Mouse (Mus musculus): ENCODE measurements around the gene Atp6v1e1. TPM values are rescaled to one million over a fixed set of nuclear protein-coding genes. Genes with fewer than 3 reads are reported as not detected.

Atp6v1e1 gene
- polyA plus RNA-seq, 1 experiment from 2014 or later = 185 TPM

DNA sequence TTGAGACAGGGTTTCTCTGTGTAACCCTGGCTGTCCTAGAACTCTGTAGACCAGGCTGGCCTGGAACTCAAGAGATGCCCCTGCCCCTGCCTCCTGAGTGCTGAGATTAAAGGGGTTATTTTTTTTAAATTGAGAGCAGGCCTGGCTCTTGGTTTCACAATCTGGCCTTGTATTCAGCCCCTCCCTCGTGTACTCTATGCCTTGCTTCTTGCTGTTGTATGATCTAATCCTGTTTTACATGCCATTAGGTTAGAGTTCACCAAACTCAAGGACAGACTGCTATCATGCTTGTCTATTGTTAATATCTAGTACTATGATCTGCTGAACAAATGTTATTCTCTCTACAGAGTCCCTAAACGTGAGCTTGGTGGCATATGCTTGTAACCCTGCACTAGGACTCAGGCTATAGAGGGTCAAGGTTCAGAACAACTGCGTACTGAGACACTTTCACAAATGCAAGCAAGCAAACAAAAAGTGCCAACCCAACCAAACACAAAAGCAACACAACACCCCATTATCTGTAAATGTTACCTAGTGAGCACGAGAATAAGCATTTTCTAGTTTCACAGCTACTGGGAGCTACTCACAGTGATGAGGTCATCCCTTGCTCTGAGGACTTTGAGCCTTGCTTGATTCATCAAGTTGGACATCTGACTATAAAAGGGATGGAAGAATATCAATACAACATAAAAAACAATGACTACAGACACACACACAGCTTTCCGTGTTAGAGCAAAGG lies 15.4 kb downstream of the Atp6v1e1 start:
- no peak overlapping the region for H3K4me3 ChIP-seq (ENCODE audit: low read depth, low read length)
- no peak overlapping the region for H3K9ac ChIP-seq (ENCODE audit: low read length)
- H3K4me1 ChIP-seq (ENCODE audit: control insufficient read depth, insufficient read depth, low read length) = no peaks in the 10 kb centered on the region
- WGBS = 87% methylated on average over 5 of the region's 5 CpGs
- DNase-seq (ENCODE audit: low spot score) (no peak), ATAC-seq (ENCODE audit: insufficient read depth, low FRiP score, low TSS enrichment) (no peak)
- no peaks in the 10 kb centered on the region for H3K27me3 ChIP-seq (ENCODE audit: control insufficient read depth, insufficient read depth, low read length)
- no peaks in the 10 kb centered on the region for H3K9me3 ChIP-seq (ENCODE audit: control insufficient read depth, low read length)
- no peak overlapping the region for H3K27ac ChIP-seq (ENCODE audit: low read depth, low read length)
- peaks cover 17% of the 10 kb centered on the region for H3K36me3 ChIP-seq (ENCODE audit: control insufficient read depth, insufficient read depth, low read length)
- H3K4me2 ChIP-seq (ENCODE audit: low read depth) = no peak overlapping the region

DNA sequence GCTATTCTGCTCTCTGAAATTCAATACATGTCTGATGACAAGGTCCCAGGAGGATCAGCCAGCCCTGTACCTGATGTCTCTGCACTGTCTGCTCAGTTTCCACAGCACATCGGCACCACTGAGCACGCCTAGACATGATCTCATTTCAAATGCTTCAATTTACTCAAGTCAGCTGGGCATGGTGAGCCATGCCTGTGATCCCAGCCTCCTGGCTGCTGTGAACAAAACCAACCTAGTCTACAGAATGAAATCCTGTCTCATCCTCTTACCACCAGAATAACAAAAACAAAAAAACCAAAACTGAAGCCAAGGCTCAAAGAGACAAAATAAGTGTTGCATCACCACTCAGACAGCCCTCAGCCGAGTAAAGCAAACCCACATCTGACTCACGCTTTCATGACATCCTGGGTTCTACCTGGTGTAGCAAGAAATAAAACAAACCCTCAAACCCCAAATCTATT lies 23.0 kb downstream of the Atp6v1e1 start:
- H3K27ac ChIP-seq (ENCODE audit: low read depth, low read length) = no peak overlapping the region
- H3K4me1 ChIP-seq (ENCODE audit: control insufficient read depth, insufficient read depth, low read length) = no peaks in the 10 kb centered on the region
- H3K9me3 ChIP-seq (ENCODE audit: control insufficient read depth, low read length) = no peaks in the 10 kb centered on the region
- no peak overlapping the region for H3K9ac ChIP-seq (ENCODE audit: low read length)
- no peak overlapping the region for H3K4me3 ChIP-seq (ENCODE audit: low read depth, low read length)
- peaks cover 22% of the 10 kb centered on the region for H3K36me3 ChIP-seq (ENCODE audit: control insufficient read depth, insufficient read depth, low read length)
- no peak for DNase-seq (ENCODE audit: low spot score)
- H3K4me2 ChIP-seq (ENCODE audit: low read depth) = no peak overlapping the region
- 94% methylated on average over 4 of the region's 4 CpGs for WGBS
- H3K27me3 ChIP-seq (ENCODE audit: control insufficient read depth, insufficient read depth, low read length) = no peaks in the 10 kb centered on the region
- no peak for ATAC-seq (ENCODE audit: insufficient read depth, low FRiP score, low TSS enrichment)

DNA sequence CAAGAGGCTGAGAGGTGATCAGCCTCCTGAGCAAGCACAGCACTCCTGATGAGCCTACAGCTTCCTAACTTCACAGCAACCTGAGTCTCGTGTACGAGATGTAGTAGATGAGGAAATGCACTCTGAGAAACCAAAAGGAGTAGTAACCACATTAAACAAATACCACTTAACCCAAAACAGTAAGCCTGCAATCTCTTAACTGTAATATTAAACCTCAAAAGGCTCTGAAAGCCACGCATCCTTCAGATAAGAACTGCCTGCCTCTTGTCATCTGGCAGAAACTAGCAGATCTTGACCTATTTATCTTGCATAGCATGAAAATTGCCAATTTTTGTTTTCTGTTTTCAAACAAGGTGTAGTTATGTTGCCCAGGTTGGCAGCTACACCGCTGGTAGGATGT lies 23.7 kb downstream of the Atp6v1e1 start:
- peaks cover 23% of the 10 kb centered on the region for H3K36me3 ChIP-seq (ENCODE audit: control insufficient read depth, insufficient read depth, low read length)
- H3K27ac ChIP-seq (ENCODE audit: low read depth, low read length) = no peak overlapping the region
- no peak overlapping the region for H3K4me2 ChIP-seq (ENCODE audit: low read depth)
- ATAC-seq (ENCODE audit: insufficient read depth, low FRiP score, low TSS enrichment) = no peak
- H3K9ac ChIP-seq (ENCODE audit: low read length) = no peak overlapping the region
- no peaks in the 10 kb centered on the region for H3K27me3 ChIP-seq (ENCODE audit: control insufficient read depth, insufficient read depth, low read length)
- H3K4me1 ChIP-seq (ENCODE audit: control insufficient read depth, insufficient read depth, low read length) = no peaks in the 10 kb centered on the region
- H3K4me3 ChIP-seq (ENCODE audit: low read depth, low read length) = no peak overlapping the region
- WGBS = 94% methylated on average over 4 of the region's 4 CpGs
- no peaks in the 10 kb centered on the region for H3K9me3 ChIP-seq (ENCODE audit: control insufficient read depth, low read length)
- no peak for DNase-seq (ENCODE audit: low spot score)

DNA sequence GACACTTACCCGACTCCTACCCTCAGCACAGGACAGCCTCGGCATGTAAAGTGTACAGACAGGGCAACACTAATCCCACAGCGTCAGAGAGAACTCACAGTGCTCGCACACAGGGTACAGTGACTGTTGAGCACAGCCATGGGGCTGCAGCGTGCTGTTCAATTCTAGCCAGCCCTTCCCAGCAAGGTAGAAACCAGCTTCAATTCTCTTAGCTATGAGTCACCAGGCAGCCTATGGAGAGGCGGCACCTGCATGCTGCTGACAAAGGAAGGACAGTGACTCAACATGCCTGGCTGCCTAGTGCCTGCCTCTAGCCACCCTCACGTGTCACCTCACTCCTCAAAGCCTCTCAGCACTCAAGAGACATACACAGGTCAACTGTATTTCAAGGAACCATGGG lies 24.6 kb downstream of the Atp6v1e1 start:
- Histone ChIP-seq H3K4me1 (ENCODE audit: control insufficient read depth, insufficient read depth, low read length) (no peaks in the 10 kb centered on the region), H3K27me3 (ENCODE audit: control insufficient read depth, insufficient read depth, low read length) (no peaks in the 10 kb centered on the region), H3K36me3 (ENCODE audit: control insufficient read depth, insufficient read depth, low read length) (peaks cover 27% of the 10 kb centered on the region), H3K9ac (ENCODE audit: low read length) (no peak overlapping the region), H3K4me2 (ENCODE audit: low read depth) (no peak overlapping the region), H3K4me3 (ENCODE audit: low read depth, low read length) (no peak overlapping the region), H3K9me3 (ENCODE audit: control insufficient read depth, low read length) (no peaks in the 10 kb centered on the region), H3K27ac (ENCODE audit: low read depth, low read length) (no peak overlapping the region)
- WGBS = 91% methylated on average over 7 of the region's 7 CpGs
- no peak for ATAC-seq (ENCODE audit: insufficient read depth, low FRiP score, low TSS enrichment)
- no peak for DNase-seq (ENCODE audit: low spot score)

DNA sequence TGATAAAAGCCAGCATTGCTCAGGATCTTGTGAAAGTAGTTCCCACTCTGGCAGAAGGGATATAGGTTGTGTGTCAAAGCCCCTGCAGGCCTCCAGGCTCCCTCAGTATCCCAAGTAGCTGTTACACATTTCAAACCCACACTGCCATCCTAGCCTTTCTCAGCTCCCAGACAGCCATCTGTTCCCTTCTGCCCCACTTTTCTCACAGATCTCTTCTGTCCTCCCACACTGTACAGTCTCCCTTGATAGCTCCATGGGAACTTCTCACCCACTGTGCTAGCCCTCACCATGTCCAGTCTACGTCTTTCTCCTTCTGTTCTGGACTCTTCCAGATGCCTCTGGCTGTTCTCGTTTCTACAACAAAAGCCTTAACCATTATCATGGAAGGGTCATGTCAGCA lies 26.5 kb downstream of the Atp6v1e1 start:
- no peak overlapping the region for H3K27ac ChIP-seq (ENCODE audit: low read depth, low read length)
- ATAC-seq (ENCODE audit: insufficient read depth, low FRiP score, low TSS enrichment) (no peak), DNase-seq (ENCODE audit: low spot score) (no peak)
- no peaks in the 10 kb centered on the region for H3K9me3 ChIP-seq (ENCODE audit: control insufficient read depth, low read length)
- H3K36me3 ChIP-seq (ENCODE audit: control insufficient read depth, insufficient read depth, low read length) = peaks cover 26% of the 10 kb centered on the region
- no peaks in the 10 kb centered on the region for H3K4me1 ChIP-seq (ENCODE audit: control insufficient read depth, insufficient read depth, low read length)
- no peaks in the 10 kb centered on the region for H3K27me3 ChIP-seq (ENCODE audit: control insufficient read depth, insufficient read depth, low read length)
- H3K4me2 ChIP-seq (ENCODE audit: low read depth) = no peak overlapping the region
- H3K9ac ChIP-seq (ENCODE audit: low read length) = no peak overlapping the region
- no peak overlapping the region for H3K4me3 ChIP-seq (ENCODE audit: low read depth, low read length)
- 82% methylated on average over 2 of the region's 2 CpGs for WGBS

DNA sequence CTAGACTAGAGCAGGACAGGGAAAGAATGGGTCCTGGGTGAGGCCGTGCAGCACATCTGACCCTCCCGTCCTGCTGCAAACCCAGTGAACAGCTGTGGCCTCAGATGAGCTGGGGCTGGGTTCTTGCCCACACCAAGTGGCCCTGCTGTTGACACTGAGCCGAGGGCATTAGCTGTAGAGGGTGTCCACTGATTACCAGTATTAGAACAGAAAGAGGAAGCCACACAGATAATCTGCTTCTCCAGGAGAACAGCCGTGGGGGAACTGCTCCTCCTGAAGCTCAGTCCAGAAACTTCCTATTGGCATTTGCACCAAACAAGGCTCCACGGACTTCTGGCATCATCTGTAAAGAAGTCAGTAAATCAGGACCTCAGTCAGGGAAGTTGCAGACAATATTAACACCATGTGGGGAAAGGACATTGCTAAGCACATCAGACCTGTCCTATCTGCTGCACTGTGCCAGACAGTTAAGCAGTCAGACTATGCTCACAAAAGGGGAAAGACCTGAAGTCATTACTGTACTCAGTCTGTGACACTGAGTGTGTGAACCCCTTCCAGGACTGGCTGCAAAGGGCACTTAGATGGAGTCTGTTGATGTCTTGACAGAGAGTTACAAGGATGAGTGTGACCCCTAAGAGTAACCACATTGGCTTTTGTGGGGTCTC lies 27.0 kb downstream of the Atp6v1e1 start:
- no peaks in the 10 kb centered on the region for H3K9me3 ChIP-seq (ENCODE audit: control insufficient read depth, low read length)
- WGBS = 80% methylated on average over 5 of the region's 5 CpGs
- H3K4me3 ChIP-seq (ENCODE audit: low read depth, low read length) = no peak overlapping the region
- DNase-seq (ENCODE audit: low spot score) = no peak
- H3K9ac ChIP-seq (ENCODE audit: low read length) = no peak overlapping the region
- peaks cover 24% of the 10 kb centered on the region for H3K36me3 ChIP-seq (ENCODE audit: control insufficient read depth, insufficient read depth, low read length)
- H3K27ac ChIP-seq (ENCODE audit: low read depth, low read length) = no peak overlapping the region
- H3K4me1 ChIP-seq (ENCODE audit: control insufficient read depth, insufficient read depth, low read length) = peaks cover 2% of the 10 kb centered on the region; the same call in 1 of the 2 replicates
- H3K27me3 ChIP-seq (ENCODE audit: control insufficient read depth, insufficient read depth, low read length) = no peaks in the 10 kb centered on the region
- no peak overlapping the region for H3K4me2 ChIP-seq (ENCODE audit: low read depth)
- ATAC-seq (ENCODE audit: insufficient read depth, low FRiP score, low TSS enrichment) = no peak

DNA sequence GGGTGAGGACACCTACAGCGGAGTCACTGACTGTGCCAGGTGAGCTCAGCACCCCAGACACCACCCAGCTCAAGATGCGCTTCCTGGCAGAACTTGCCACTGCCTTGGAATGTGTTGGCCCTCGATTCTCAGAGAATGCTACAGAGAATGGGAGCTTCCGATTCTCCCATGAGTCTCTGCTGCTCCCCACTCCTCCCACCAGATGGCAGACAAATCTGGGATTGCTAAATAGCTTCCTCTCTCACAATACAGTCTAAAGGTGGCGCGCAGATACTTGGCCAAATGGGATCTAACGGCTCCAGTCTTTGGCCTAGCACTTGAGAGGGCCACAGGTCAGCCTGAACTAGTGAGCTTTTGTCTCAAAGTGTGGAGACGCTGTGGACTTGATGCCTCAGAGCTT lies 29.6 kb downstream of the Atp6v1e1 start:
- H3K27ac ChIP-seq (ENCODE audit: low read depth, low read length) = no peak overlapping the region
- H3K4me1 ChIP-seq (ENCODE audit: control insufficient read depth, insufficient read depth, low read length) = peaks cover 2% of the 10 kb centered on the region; the same call in 1 of the 2 replicates
- no peaks in the 10 kb centered on the region for H3K9me3 ChIP-seq (ENCODE audit: control insufficient read depth, low read length)
- ATAC-seq (ENCODE audit: insufficient read depth, low FRiP score, low TSS enrichment) = no peak
- peaks cover 19% of the 10 kb centered on the region for H3K36me3 ChIP-seq (ENCODE audit: control insufficient read depth, insufficient read depth, low read length)
- WGBS = 83% methylated on average over 8 of the region's 8 CpGs
- H3K9ac ChIP-seq (ENCODE audit: low read length) = no peak overlapping the region
- H3K4me3 ChIP-seq (ENCODE audit: low read depth, low read length) = no peak overlapping the region
- no peaks in the 10 kb centered on the region for H3K27me3 ChIP-seq (ENCODE audit: control insufficient read depth, insufficient read depth, low read length)
- no peak for DNase-seq (ENCODE audit: low spot score)
- H3K4me2 ChIP-seq (ENCODE audit: low read depth) = no peak overlapping the region

DNA sequence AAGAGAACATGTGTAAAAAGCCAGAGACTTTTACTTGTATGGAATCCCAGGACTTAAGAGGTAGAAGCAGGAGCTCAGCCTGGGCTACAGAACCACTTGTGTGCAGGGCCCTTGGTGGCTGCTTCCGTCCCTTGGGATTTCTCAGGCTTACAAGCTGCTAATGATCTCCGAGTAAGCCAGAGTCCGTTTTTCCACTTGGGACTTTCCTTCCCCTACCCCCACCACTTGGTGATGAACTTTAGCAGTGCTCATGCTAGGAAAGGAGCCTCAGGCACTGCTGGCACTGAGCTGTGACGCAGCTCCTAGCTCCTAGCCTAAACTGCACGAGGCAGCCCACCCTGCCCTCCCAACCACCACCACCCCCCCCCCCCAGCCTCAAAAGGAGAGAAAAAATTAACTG lies 31.9 kb downstream of the Atp6v1e1 start:
- WGBS = 72% methylated on average over 5 of the region's 5 CpGs
- ATAC-seq (ENCODE audit: insufficient read depth, low FRiP score, low TSS enrichment) = no peak
- H3K27ac ChIP-seq (ENCODE audit: low read depth, low read length) = no peak overlapping the region

DNA sequence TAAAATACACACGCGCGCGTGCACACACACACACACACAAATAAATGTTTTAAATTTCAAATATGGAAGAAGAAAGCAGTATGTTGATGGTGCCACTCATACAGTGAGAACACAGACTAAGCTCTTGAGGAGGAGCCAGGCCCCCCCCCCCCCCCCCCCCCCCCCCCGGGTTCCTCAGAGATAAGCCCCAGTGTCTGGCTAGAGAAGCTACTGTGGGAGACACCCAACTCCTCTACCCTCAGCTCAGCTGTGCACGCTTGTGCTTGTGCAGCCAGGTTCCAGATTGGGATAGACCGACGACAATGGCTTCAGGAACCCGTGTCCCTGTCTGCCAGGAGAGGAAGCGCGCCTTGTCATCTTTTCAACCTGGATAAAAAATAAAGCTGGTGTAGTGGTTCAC lies 32.4 kb downstream of the Atp6v1e1 start:
- Histone ChIP-seq H3K36me3 (ENCODE audit: control insufficient read depth, insufficient read depth, low read length) (peaks cover 6% of the 10 kb centered on the region), H3K9ac (ENCODE audit: low read length) (no peak overlapping the region), H3K4me1 (ENCODE audit: control insufficient read depth, insufficient read depth, low read length) (peaks cover 2% of the 10 kb centered on the region), H3K4me3 (ENCODE audit: low read depth, low read length) (no peak overlapping the region), H3K9me3 (ENCODE audit: control insufficient read depth, low read length) (no peaks in the 10 kb centered on the region), H3K4me2 (ENCODE audit: low read depth) (no peak overlapping the region), H3K27ac (ENCODE audit: low read depth, low read length) (no peak overlapping the region), H3K27me3 (ENCODE audit: control insufficient read depth, insufficient read depth, low read length) (no peaks in the 10 kb centered on the region)
- DNase-seq (ENCODE audit: low spot score) = no peak
- ATAC-seq (ENCODE audit: insufficient read depth, low FRiP score, low TSS enrichment) = no peak
- 92% methylated on average over 10 of the region's 11 CpGs for WGBS

More for the DNA sequence above, 31.9 kb downstream of the Atp6v1e1 start:
- Histone ChIP-seq H3K4me1 (ENCODE audit: control insufficient read depth, insufficient read depth, low read length) (peaks cover 2% of the 10 kb centered on the region), H3K4me2 (ENCODE audit: low read depth) (no peak overlapping the region), H3K9ac (ENCODE audit: low read length) (no peak overlapping the region), H3K9me3 (ENCODE audit: control insufficient read depth, low read length) (no peaks in the 10 kb centered on the region), H3K36me3 (ENCODE audit: control insufficient read depth, insufficient read depth, low read length) (peaks cover 11% of the 10 kb centered on the region), H3K27me3 (ENCODE audit: control insufficient read depth, insufficient read depth, low read length) (no peaks in the 10 kb centered on the region), H3K4me3 (ENCODE audit: low read depth, low read length) (no peak overlapping the region)
- DNase-seq (ENCODE audit: low spot score) = no peak
